8 mouse cellular contexts compared by ENCODE assay signal in genomic region chr11:4822446-4822842, GRCm38 (mm10). TPM values are rescaled to one million over a fixed set of nuclear protein-coding genes. Genes with fewer than 3 reads are reported as not detected.
DNase-seq lines count a peak whose midpoint lies in the region; ATAC-seq and TF ChIP-seq lines count a peak whose summit lies in the region.
"Not testable (repeated sequence)": the region's sequence is repeated elsewhere in the genome, so short reads cannot be mapped to it uniquely, and the experiment has no call there.

No protein-coding gene starts in this region.

- TF ChIP-seq CTCF in forebrain, postnatal 0 days (IDR thresholded peaks at IDR 0.05; ENCODE audit: low read depth), result peak; percentile 30
- TF ChIP-seq CTCF in hindbrain, postnatal 0 days (IDR thresholded peaks at IDR 0.05; ENCODE audit: low read depth), result peak; percentile 44
- peak; percentile 61 for TF ChIP-seq CTCF in layer of hippocampus, adult 2 months (conservative IDR thresholded peaks at IDR 0.05)
- peak; percentile 30 for TF ChIP-seq CTCF in liver, postnatal 0 days (IDR thresholded peaks at IDR 0.05; ENCODE audit: low read depth)
- peak; percentile 40 for TF ChIP-seq CTCF in stomach, postnatal 0 days (IDR thresholded peaks at IDR 0.05; ENCODE audit: low read depth)

- not testable (repeated sequence) for H3K36me3 ChIP-seq in forebrain, postnatal 0 days (ENCODE audit: insufficient read depth); hindbrain, postnatal 0 days (ENCODE audit: insufficient read depth, low read length); liver, postnatal 0 days (replicated peaks; ENCODE audit: insufficient read depth, low read length); stomach, postnatal 0 days (ENCODE audit: control insufficient read depth, insufficient read depth, low read length)

- H3K4me1 ChIP-seq in forebrain, postnatal 0 days (ENCODE audit: insufficient read depth); hindbrain, postnatal 0 days (ENCODE audit: insufficient read depth, low read length); liver, postnatal 0 days (ENCODE audit: insufficient read depth); stomach, postnatal 0 days (replicated peaks; ENCODE audit: control insufficient read depth, insufficient read depth): not testable (repeated sequence)

- TF ChIP-seq EP300 in liver, postnatal 0 days (IDR thresholded peaks at IDR 0.05; ENCODE audit: low read depth); stomach, postnatal 0 days (optimal IDR thresholded peaks at IDR 0.05): not testable (repeated sequence)

- H3K9me3 ChIP-seq in forebrain, postnatal 0 days (ENCODE audit: low read length); hindbrain, postnatal 0 days (ENCODE audit: low read length); liver, postnatal 0 days (ENCODE audit: low read length); stomach, postnatal 0 days (ENCODE audit: control insufficient read depth, low read length): not testable (repeated sequence)

- not testable (repeated sequence) for H3K27ac ChIP-seq in forebrain, postnatal 0 days (ENCODE audit: low read depth, low read length); hindbrain, postnatal 0 days; layer of hippocampus, adult 2 months; liver, postnatal 0 days (ENCODE audit: low read depth); stomach, postnatal 0 days (replicated peaks)

- H3K4me2 ChIP-seq in forebrain, postnatal 0 days (ENCODE audit: low read depth); hindbrain, postnatal 0 days (ENCODE audit: low read depth, low read length); liver, postnatal 0 days (ENCODE audit: low read depth, low read length); stomach, postnatal 0 days (replicated peaks; ENCODE audit: low read depth): not testable (repeated sequence)

- not testable (repeated sequence) for H3K27me3 ChIP-seq in forebrain, postnatal 0 days (ENCODE audit: insufficient read depth, low read length); hindbrain, postnatal 0 days (ENCODE audit: insufficient read depth, low read length); liver, postnatal 0 days (ENCODE audit: insufficient read depth, low read length); stomach, postnatal 0 days (ENCODE audit: control insufficient read depth, insufficient read depth, low read length)

- DNase-seq in A20 (ENCODE audit: low read depth, low spot score) (peak; percentile 71), ES-CJ7 (ENCODE audit: low read depth, low spot score) (peak; percentile 40), ZHBTc4 (ENCODE audit: low read depth, low spot score) (peak; percentile 39)
- not testable (repeated sequence) for DNase-seq in forebrain, postnatal 0 days; hindbrain, postnatal 0 days (ENCODE audit: low spot score); layer of hippocampus, adult 2 months (ENCODE audit: low spot score in 2 of 2); liver, postnatal 0 days; stomach, postnatal 0 days (ENCODE audit: low spot score)

- not testable (repeated sequence) for H3K4me3 ChIP-seq in forebrain, postnatal 0 days (ENCODE audit: low read depth, low read length); hindbrain, postnatal 0 days (ENCODE audit: low read length); layer of hippocampus, adult 2 months; liver, postnatal 0 days (ENCODE audit: low read depth, low read length); stomach, postnatal 0 days (ENCODE audit: low read depth, low read length)

- 99% methylated on average over 4 of the region's 4 CpGs for WGBS in forebrain, postnatal 0 days
- 92% methylated on average over 4 of the region's 4 CpGs for WGBS in hindbrain, postnatal 0 days
- 80% methylated on average over 4 of the region's 4 CpGs for WGBS in liver, postnatal 0 days (ENCODE audit: insufficient replicate concordance)
- 95% methylated on average over 4 of the region's 4 CpGs for WGBS in stomach, postnatal 0 days

- ATAC-seq in forebrain, postnatal 0 days; hindbrain, postnatal 0 days; liver, postnatal 0 days; stomach, postnatal 0 days (ENCODE audit: low FRiP score, low TSS enrichment): not testable (repeated sequence)

- H3K9ac ChIP-seq in forebrain, postnatal 0 days; hindbrain, postnatal 0 days (replicated peaks; ENCODE audit: low read length); liver, postnatal 0 days (replicated peaks); stomach, postnatal 0 days (ENCODE audit: low read length): not testable (repeated sequence)

RNA-seq across cellular contexts. Expression of gene Nf2, which starts 26.9 kb away (rescaled TPM):
- total RNA-seq in forebrain, postnatal 0 days (2014; rRNA removed), result 97.3 and 121 TPM in 2 replicates
- 49.3 and 57.8 TPM in 2 replicates for polyA plus RNA-seq in forebrain, postnatal 0 days (2015; fragmentation: Nextera tagmentation; extraction: Ambion mirVana)
- 93.1 and 97.6 TPM in 2 replicates for total RNA-seq in hindbrain, postnatal 0 days (2014; rRNA removed)
- polyA plus RNA-seq in hindbrain, postnatal 0 days (2015; fragmentation: Nextera tagmentation; extraction: Ambion mirVana), result 55.5 and 57.4 TPM in 2 replicates
- 100 to 1,000 TPM in 1 of 2 experiments, 10 to 100 TPM in 1; 91.2 to 102 TPM for total RNA-seq in layer of hippocampus, adult 2 months (2021)
- 5.8 and 7.9 TPM in 2 replicates for polyA plus RNA-seq in liver, postnatal 0 days (2015; fragmentation: Nextera tagmentation; extraction: Ambion mirVana)
- polyA plus RNA-seq in stomach, postnatal 0 days (2015; fragmentation: Nextera tagmentation; extraction: Ambion mirVana), result 18.2 and 18.7 TPM in 2 replicates

RNA-seq across cellular contexts. Expression of gene Nipsnap1, which starts 51.3 kb away (rescaled TPM):
- total RNA-seq in forebrain, postnatal 0 days (2014; rRNA removed), result 125 and 146 TPM in 2 replicates
- 116 and 128 TPM in 2 replicates for polyA plus RNA-seq in forebrain, postnatal 0 days (2015; fragmentation: Nextera tagmentation; extraction: Ambion mirVana)
- 118 and 140 TPM in 2 replicates for total RNA-seq in hindbrain, postnatal 0 days (2014; rRNA removed)
- polyA plus RNA-seq in hindbrain, postnatal 0 days (2015; fragmentation: Nextera tagmentation; extraction: Ambion mirVana), result 114 and 116 TPM in 2 replicates
- total RNA-seq in layer of hippocampus, adult 2 months (2021), result 10 to 100 TPM; 91.7 to 96.6 TPM
- 135 and 136 TPM in 2 replicates for polyA plus RNA-seq in liver, postnatal 0 days (2015; fragmentation: Nextera tagmentation; extraction: Ambion mirVana)
- polyA plus RNA-seq in stomach, postnatal 0 days (2015; fragmentation: Nextera tagmentation; extraction: Ambion mirVana), result 28.2 and 29.7 TPM in 2 replicates
